Mouse (Mus musculus): Measurements from ENCODE around the gene Ssbp4. TPM values are rescaled to one million over a fixed set of nuclear protein-coding genes. Genes with fewer than 3 reads are reported as not detected.
"Not testable (repeated sequence)": the region's sequence is repeated elsewhere in the genome, so short reads cannot be mapped to it uniquely, and the experiment has no call there.

Gene Ssbp4
- polyA plus RNA-seq, 1 experiment from 2014 or later, result 108 TPM

DNA sequence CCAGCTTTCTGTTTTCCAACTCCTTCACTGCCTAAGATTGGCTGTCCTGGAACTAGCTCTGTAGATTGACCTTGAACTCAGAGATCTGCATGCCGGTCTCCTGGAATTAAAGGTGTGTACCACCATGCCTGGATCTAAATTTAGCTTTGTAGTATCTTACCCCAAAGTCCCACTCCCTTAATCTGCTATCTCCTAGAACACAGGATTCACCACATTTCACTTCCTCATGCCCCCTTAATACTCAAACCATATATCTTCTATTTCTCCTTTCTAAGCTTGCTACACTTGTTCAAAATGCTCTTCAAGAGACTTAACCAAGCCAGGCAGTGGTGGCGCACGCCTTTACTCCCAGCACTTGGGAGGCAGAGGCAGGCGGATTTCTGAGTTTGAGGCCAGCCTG is 20.7 kb downstream of the Ssbp4 start:
- not testable (repeated sequence) for H3K4me2 ChIP-seq (ENCODE audit: low read depth, low read length); H3K9ac ChIP-seq (ENCODE audit: low read length); H3K27ac ChIP-seq (ENCODE audit: low read length); H3K9me3 ChIP-seq (ENCODE audit: control insufficient read depth, low read length); H3K4me1 ChIP-seq (replicated peaks; ENCODE audit: control insufficient read depth, insufficient read depth, low read length); ATAC-seq (ENCODE audit: low read depth); H3K27me3 ChIP-seq (ENCODE audit: control insufficient read depth, insufficient read depth, low read depth, low read length); H3K4me3 ChIP-seq (ENCODE audit: low read length)
- 92% methylated on average over 4 of the region's 4 CpGs for WGBS
- peaks cover 27% of the 10 kb centered on the region for H3K36me3 ChIP-seq (ENCODE audit: control insufficient read depth, insufficient read depth, low read length)

DNA sequence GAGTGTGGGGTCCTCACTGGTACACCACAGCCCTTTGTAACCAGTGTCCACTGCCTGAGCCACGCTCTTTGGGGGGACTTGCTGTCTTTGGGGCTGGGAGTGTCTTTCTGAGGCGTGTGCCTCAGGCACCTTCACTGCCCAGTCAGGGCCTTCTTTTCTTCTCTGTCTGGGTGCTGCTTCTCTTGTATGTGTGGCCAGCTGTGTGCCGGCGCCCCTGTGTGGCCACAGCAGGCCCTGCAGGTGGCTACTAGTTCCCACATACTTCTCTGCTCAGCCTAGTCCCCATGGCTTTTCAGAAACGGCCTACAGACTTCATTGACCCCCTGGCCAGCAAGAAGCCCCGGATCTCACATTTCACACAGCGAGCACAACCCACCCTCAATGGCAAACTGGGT is 23.4 kb downstream of the Ssbp4 start:
- H3K4me2 ChIP-seq (ENCODE audit: low read depth, low read length), result no peak overlapping the region

DNA sequence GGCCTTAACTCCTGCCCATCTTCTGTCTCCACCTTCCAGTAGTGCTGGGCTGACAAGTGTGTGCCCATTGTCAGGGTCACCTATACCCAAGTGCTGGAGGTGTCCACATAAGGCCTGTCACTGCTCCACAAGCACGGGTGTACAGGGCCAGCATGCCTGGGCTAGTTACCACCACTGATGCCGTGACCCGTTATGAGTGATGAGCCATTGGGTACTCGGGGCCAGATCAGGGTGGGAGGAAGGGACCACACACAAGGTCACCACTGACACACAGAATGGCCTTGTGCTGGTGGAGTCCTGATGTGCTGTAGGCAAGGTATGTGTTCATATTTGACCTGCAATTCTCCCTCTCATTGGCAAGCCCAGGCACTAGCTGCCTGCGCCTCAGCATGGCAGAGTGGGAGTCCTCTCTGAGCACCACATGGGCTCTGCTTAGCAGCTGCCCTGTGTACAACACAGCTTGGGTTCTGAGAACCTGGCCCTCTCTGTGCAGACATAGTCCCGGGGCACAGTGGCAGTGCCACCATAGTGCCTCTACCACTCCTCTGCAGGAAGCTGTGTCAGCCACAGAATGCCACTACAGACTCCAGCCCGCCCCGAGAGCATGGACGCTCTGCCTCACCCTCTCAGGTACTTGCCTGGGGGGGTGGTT is 23.9 kb downstream of the Ssbp4 start:
- Histone ChIP-seq H3K9ac (ENCODE audit: low read length) (no peak overlapping the region), H3K4me2 (ENCODE audit: low read depth, low read length) (no peak overlapping the region), H3K4me3 (ENCODE audit: low read length) (no peak overlapping the region), H3K27me3 (ENCODE audit: control insufficient read depth, insufficient read depth, low read depth, low read length) (no peaks in the 10 kb centered on the region), H3K4me1 (replicated peaks; ENCODE audit: control insufficient read depth, insufficient read depth, low read length) (no peaks in the 10 kb centered on the region), H3K27ac (ENCODE audit: low read length) (no peak overlapping the region), H3K36me3 (ENCODE audit: control insufficient read depth, insufficient read depth, low read length) (peaks cover 33% of the 10 kb centered on the region), H3K9me3 (ENCODE audit: control insufficient read depth, low read length) (no peaks in the 10 kb centered on the region)
- 83% methylated on average over 9 of the region's 9 CpGs for WGBS
- ATAC-seq (ENCODE audit: low read depth), result peak; percentile 27; the same call in 1 of the 2 replicates

More for the DNA sequence above, 23.4 kb downstream of the Ssbp4 start:
- ATAC-seq (ENCODE audit: low read depth), result peak; percentile 68
- Histone ChIP-seq H3K9ac (ENCODE audit: low read length) (no peak overlapping the region), H3K4me1 (replicated peaks; ENCODE audit: control insufficient read depth, insufficient read depth, low read length) (no peaks in the 10 kb centered on the region), H3K27ac (ENCODE audit: low read length) (no peak overlapping the region), H3K36me3 (ENCODE audit: control insufficient read depth, insufficient read depth, low read length) (peaks cover 33% of the 10 kb centered on the region), H3K27me3 (ENCODE audit: control insufficient read depth, insufficient read depth, low read depth, low read length) (no peaks in the 10 kb centered on the region), H3K4me3 (ENCODE audit: low read length) (no peak overlapping the region), H3K9me3 (ENCODE audit: control insufficient read depth, low read length) (no peaks in the 10 kb centered on the region)
- WGBS, result 36% methylated on average over 7 of the region's 7 CpGs

DNA sequence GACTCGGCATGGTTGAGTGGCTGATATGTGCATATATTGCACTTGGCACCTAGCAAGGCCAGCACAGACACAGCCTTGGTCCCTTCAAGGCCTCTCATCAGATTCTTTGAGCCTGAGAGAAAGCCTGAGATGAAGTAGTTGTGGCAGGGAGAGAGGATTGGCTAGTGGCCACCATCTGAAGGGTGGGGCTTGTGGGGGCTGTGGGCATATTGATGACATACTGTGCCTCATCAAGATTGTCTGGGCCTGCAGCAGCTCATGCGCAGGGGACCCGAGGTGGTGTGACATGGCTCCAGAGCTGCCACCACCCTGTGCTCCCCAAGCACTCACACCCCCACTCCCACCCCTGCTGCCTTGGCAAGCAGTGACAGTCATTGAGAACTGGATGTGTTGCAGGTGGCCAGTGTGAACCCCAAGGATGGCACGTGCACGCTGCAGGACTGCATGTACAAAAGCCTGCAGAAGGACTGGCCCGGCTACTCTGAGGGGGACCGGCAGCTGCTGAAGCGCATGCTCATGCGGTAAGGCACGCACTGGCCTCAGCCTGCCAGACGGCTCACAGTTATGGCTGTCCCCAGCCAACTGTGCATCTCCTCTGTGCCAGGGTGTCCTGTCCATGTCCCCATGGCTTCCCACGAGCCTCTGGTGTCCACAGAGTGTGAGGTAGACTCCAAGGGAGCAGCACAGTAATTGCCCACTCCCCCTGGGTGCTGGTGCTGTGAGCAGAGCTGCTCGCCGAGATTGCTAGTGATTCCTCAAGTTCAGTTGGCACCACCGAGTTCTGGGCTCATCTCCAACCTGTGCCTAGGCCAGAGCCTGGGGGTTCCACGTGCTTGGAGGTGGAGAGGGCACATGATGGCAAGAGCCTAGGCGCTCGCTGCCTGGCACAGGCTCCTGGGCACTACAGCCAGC is 24.9 kb downstream of the Ssbp4 start:
- H3K4me2 ChIP-seq (ENCODE audit: low read depth, low read length), result no peak overlapping the region
- H3K9ac ChIP-seq (ENCODE audit: low read length), result no peak overlapping the region
- 83% methylated on average over 18 of the region's 18 CpGs for WGBS
- peaks cover 38% of the 10 kb centered on the region for H3K36me3 ChIP-seq (ENCODE audit: control insufficient read depth, insufficient read depth, low read length)
- no peaks in the 10 kb centered on the region for H3K9me3 ChIP-seq (ENCODE audit: control insufficient read depth, low read length)
- H3K27ac ChIP-seq (ENCODE audit: low read length), result no peak overlapping the region
- H3K4me1 ChIP-seq (replicated peaks; ENCODE audit: control insufficient read depth, insufficient read depth, low read length), result no peaks in the 10 kb centered on the region
- H3K27me3 ChIP-seq (ENCODE audit: control insufficient read depth, insufficient read depth, low read depth, low read length), result no peaks in the 10 kb centered on the region
- H3K4me3 ChIP-seq (ENCODE audit: low read length), result no peak overlapping the region
- no peak for ATAC-seq (ENCODE audit: low read depth)

DNA sequence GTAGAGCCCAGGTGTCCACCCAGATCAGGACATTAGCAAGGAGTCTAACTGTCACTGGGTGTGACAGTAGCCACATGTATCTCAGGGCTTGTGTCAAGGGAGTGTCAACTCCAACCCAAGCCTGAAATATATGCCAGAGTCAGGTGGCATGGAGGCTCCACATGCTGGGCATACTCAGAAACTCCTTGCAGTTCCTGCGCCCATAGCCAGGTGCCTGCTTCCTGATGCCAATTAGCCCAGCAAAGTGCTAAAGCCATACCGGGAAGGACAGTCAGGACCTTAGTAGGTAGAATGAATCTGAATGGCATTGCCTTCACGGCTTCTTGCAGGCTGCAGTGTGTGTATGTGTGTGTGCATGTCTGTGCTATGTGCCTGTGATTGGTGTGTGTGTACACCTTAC is 31.5 kb downstream of the Ssbp4 start:
- Histone ChIP-seq H3K4me1 (replicated peaks; ENCODE audit: control insufficient read depth, insufficient read depth, low read length) (0 out of 2 replicates have a peak, but pooled peaks cover 2% of the 10 kb centered on the region), H3K27ac (ENCODE audit: low read length) (no peak overlapping the region), H3K9ac (ENCODE audit: low read length) (no peak overlapping the region), H3K4me2 (ENCODE audit: low read depth, low read length) (no peak overlapping the region), H3K9me3 (ENCODE audit: control insufficient read depth, low read length) (no peaks in the 10 kb centered on the region), H3K27me3 (ENCODE audit: control insufficient read depth, insufficient read depth, low read depth, low read length) (no peaks in the 10 kb centered on the region), H3K36me3 (ENCODE audit: control insufficient read depth, insufficient read depth, low read length) (peaks cover 26% of the 10 kb centered on the region), H3K4me3 (ENCODE audit: low read length) (no peak overlapping the region)
- 93% methylated on average over 3 of the region's 3 CpGs for WGBS
- no peak for ATAC-seq (ENCODE audit: low read depth)

DNA sequence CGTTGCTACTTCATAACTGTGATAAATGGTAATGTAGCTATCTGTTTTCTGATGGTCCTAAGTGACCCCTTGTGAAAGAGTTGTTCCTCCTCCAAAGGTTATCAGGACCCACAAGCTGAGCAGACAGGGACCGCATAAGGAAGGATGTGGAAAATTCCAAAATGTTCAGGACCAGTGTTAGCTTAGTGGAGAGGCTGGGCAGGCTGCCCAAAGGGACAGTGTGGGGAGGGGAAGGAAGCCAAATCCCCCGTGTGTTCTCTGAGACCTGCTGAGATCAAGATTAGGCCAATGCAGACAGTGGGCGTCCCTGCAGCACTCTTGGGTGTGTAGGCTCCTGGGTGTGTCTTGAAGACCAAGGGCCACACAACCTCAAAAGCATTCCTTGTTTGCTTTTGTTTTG is 33.8 kb downstream of the Ssbp4 start:
- ATAC-seq (ENCODE audit: low read depth), result 0 out of 2 replicates have a peak, but pooled peaks have one; percentile 30
- Histone ChIP-seq H3K9ac (ENCODE audit: low read length) (no peak overlapping the region), H3K27ac (ENCODE audit: low read length) (no peak overlapping the region), H3K4me1 (replicated peaks; ENCODE audit: control insufficient read depth, insufficient read depth, low read length) (0 out of 2 replicates have a peak, but pooled peaks cover 2% of the 10 kb centered on the region), H3K27me3 (ENCODE audit: control insufficient read depth, insufficient read depth, low read depth, low read length) (no peaks in the 10 kb centered on the region), H3K9me3 (ENCODE audit: control insufficient read depth, low read length) (no peaks in the 10 kb centered on the region), H3K4me2 (ENCODE audit: low read depth, low read length) (no peak overlapping the region), H3K36me3 (ENCODE audit: control insufficient read depth, insufficient read depth, low read length) (peaks cover 13% of the 10 kb centered on the region), H3K4me3 (ENCODE audit: low read length) (no peak overlapping the region)
- WGBS, result 48% methylated on average over 4 of the region's 4 CpGs

DNA sequence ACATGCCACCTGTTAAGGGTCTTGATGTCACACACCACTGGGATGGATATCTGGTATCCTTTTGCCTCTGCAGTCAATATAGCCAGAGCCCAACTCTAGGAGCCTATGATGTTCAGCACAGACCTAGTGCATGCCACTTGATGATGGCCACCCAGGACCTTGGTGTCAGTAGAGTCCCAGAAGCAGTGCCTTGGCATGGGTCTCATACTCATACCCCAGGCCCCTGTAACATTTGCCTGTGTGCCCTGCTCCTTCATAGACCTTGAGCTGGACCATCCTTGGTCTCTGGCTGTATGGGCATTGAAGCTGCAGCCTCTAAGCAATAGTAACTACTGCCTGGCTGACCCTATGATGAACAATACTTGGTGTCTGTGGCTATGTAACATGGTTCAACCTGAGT is 34.4 kb downstream of the Ssbp4 start:
- no peak overlapping the region for H3K4me2 ChIP-seq (ENCODE audit: low read depth, low read length)
- no peaks in the 10 kb centered on the region for H3K27me3 ChIP-seq (ENCODE audit: control insufficient read depth, insufficient read depth, low read depth, low read length)
- no peak overlapping the region for H3K9ac ChIP-seq (ENCODE audit: low read length)
- peaks cover 12% of the 10 kb centered on the region for H3K36me3 ChIP-seq (ENCODE audit: control insufficient read depth, insufficient read depth, low read length)
- 0 out of 2 replicates have a peak, but pooled peaks cover 2% of the 10 kb centered on the region for H3K4me1 ChIP-seq (replicated peaks; ENCODE audit: control insufficient read depth, insufficient read depth, low read length)
- no peak overlapping the region for H3K27ac ChIP-seq (ENCODE audit: low read length)
- no peak for ATAC-seq (ENCODE audit: low read depth)
- H3K9me3 ChIP-seq (ENCODE audit: control insufficient read depth, low read length), result no peaks in the 10 kb centered on the region
- H3K4me3 ChIP-seq (ENCODE audit: low read length), result no peak overlapping the region

DNA sequence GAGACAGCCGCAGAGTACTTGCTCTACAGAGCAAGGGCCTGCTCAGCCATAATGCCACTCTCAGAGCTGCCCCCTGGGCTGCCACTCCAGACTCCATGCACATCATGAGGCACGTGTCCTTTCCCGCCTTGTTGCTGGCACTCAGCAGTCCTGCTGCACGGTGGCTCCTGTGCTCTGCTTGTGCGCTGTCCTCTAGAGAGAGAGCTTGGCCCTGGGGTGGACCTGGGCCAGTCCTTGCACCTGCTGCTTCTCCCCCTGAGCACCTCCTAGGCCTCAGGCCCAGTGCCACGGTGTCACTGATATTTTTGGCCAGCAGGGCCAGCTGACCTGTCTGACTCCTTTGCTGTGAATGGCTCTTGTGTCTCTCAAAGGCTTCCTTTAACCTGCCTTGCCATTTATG is 37.7 kb downstream of the Ssbp4 start:
- Histone ChIP-seq H3K27ac (ENCODE audit: low read length) (no peak overlapping the region), H3K9me3 (ENCODE audit: control insufficient read depth, low read length) (no peaks in the 10 kb centered on the region), H3K9ac (ENCODE audit: low read length) (no peak overlapping the region), H3K4me1 (replicated peaks; ENCODE audit: control insufficient read depth, insufficient read depth, low read length) (0 out of 2 replicates have a peak, but pooled peaks cover 2% of the 10 kb centered on the region), H3K36me3 (ENCODE audit: control insufficient read depth, insufficient read depth, low read length) (no peaks in the 10 kb centered on the region), H3K27me3 (ENCODE audit: control insufficient read depth, insufficient read depth, low read depth, low read length) (no peaks in the 10 kb centered on the region), H3K4me3 (ENCODE audit: low read length) (no peak overlapping the region), H3K4me2 (ENCODE audit: low read depth, low read length) (no peak overlapping the region)
- ATAC-seq (ENCODE audit: low read depth), result no peak; the same call in 1 of the 2 replicates
- WGBS, result 72% methylated on average over 6 of the region's 6 CpGs

DNA sequence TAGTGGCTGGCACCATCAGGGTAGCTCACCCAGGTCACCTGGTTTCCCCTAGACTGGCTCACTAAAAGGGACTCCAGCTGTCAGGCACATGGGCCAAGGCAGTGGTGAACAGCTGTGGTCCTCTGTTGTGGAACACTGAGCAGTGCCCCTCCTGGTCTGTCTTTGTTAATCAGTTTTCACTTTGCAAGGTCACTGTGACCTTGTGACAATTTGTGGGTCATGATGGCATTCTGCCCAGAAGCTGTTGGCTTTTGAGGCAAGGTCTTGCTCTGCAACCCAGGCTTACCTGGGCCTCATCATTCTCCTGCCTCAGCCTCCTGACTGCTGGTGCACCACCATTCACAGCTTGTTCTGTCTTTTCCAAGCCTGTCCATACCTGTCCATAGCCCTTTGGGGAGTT is 38.3 kb downstream of the Ssbp4 start:
- peaks cover 6% of the 10 kb centered on the region for H3K4me1 ChIP-seq (replicated peaks; ENCODE audit: control insufficient read depth, insufficient read depth, low read length)
- no peak overlapping the region for H3K9ac ChIP-seq (ENCODE audit: low read length)
- H3K9me3 ChIP-seq (ENCODE audit: control insufficient read depth, low read length), result no peaks in the 10 kb centered on the region
- ATAC-seq (ENCODE audit: low read depth), result no peak
- H3K4me2 ChIP-seq (ENCODE audit: low read depth, low read length), result no peak overlapping the region
- H3K27ac ChIP-seq (ENCODE audit: low read length), result no peak overlapping the region
- no peaks in the 10 kb centered on the region for H3K36me3 ChIP-seq (ENCODE audit: control insufficient read depth, insufficient read depth, low read length)
- H3K27me3 ChIP-seq (ENCODE audit: control insufficient read depth, insufficient read depth, low read depth, low read length), result no peaks in the 10 kb centered on the region
- H3K4me3 ChIP-seq (ENCODE audit: low read length), result no peak overlapping the region

Measured in lung, embryonic 16.5 days (tissue).